Mouse (Mus musculus) lung, postnatal 0 days (tissue): ENCODE measurements around the gene Nlrp9a. TPM values are rescaled to one million over a fixed set of nuclear protein-coding genes. Genes with fewer than 3 reads are reported as not detected.
"Not testable (repeated sequence)": the region's sequence is repeated elsewhere in the genome, so short reads cannot be mapped to it uniquely, and the experiment has no call there.

Experiments
- ATAC-seq: fragments of 200-750 bp; cut with Nextera tagmentation; 2 replicates; pipeline ENCODE4 v1.8.0; 2017; ENCODE audit warnings: moderate library complexity
- DNase-seq: peaks from one replicate; pipeline ENCODE4 v3.0.0-alpha.2; 2016; ENCODE audit warnings: low spot score
- H3K27ac ChIP-seq: fragments of 300-500 bp; sonication (generic); 2 replicates; pipeline ENCODE4 v1.5.1; 2014; ENCODE audit warnings: antibody characterized with exemption, mild to moderate bottlenecking, low read length, mixed read lengths
- H3K27me3 ChIP-seq: fragments of 300-500 bp; sonication (generic); replicated peaks from 2 replicates; pipeline ENCODE4 v1.6.1; 2014; ENCODE audit warnings: low read length, mixed read lengths; ENCODE audit not compliant: insufficient read depth
- H3K36me3 ChIP-seq: fragments of 300-500 bp; sonication (generic); 2 replicates; pipeline ENCODE4 v1.6.1; 2014; ENCODE audit warnings: low read length, mixed read lengths; ENCODE audit not compliant: insufficient read depth
- H3K4me1 ChIP-seq: fragments of 300-500 bp; sonication (generic); 2 replicates; pipeline ENCODE4 v1.6.1; 2014; ENCODE audit warnings: antibody characterized with exemption, low read depth, low read length, mixed read lengths; ENCODE audit not compliant: insufficient read depth
- H3K4me2 ChIP-seq: fragments of 300-500 bp; sonication (generic); replicated peaks from 2 replicates; pipeline ENCODE4 v1.6.1; 2014; ENCODE audit warnings: low read depth, mild to moderate bottlenecking, low read length, moderate library complexity, mixed read lengths
- H3K4me3 ChIP-seq: fragments of 300-500 bp; sonication (generic); 2 replicates; pipeline ENCODE4 v1.5.1; 2014; ENCODE audit warnings: low read depth, low read length
- H3K9ac ChIP-seq: fragments of 300-500 bp; sonication (generic); replicated peaks from 2 replicates; pipeline ENCODE4 v1.6.1; 2014; ENCODE audit warnings: low read depth, mild to moderate bottlenecking
- H3K9me3 ChIP-seq: fragments of 300-500 bp; sonication (generic); 2 replicates; pipeline ENCODE4 v1.6.1; 2016; ENCODE audit warnings: low read length, mixed read lengths
- CTCF ChIP-seq: IDR thresholded peaks from 2 replicates; pipeline ENCODE4 v1.5.1; 2016; ENCODE audit warnings: antibody characterized with exemption, mild to moderate bottlenecking
- EP300 ChIP-seq: IDR thresholded peaks from 2 replicates; pipeline ENCODE4 v1.6.1; 2016; ENCODE audit warnings: antibody characterized with exemption, mild to moderate bottlenecking, control low read depth
- WGBS: fragments of 180-500 bp; shearing (Covaris S2); extraction: QIAGEN DNeasy Blood & Tissue Kit; methylation state at CpG from one replicate; pipeline ENCODE4 v1.1.7; 2014; 5-methylcytosine and 5-hydroxymethylcytosine counted together
- microRNA-seq: library from miRNA; unstranded; fragments of <30 nt; microRNA quantifications from one replicate; pipeline ENCODE4, GENCODE M21; 2016
- polyA plus RNA-seq: library from polyadenylated mRNA; unstranded; fragments of >200 nt; fragmentation: Nextera tagmentation; extraction: Ambion mirVana; gene quantifications from 2 replicates; pipeline ENCODE4 v1.2.1, GENCODE M21; 2015

Gene Nlrp9a
- polyA plus RNA-seq, result not detected in 2 replicates

- not testable (repeated sequence) for H3K4me3 ChIP-seq, H3K36me3 ChIP-seq, H3K9me3 ChIP-seq, H3K4me2 ChIP-seq, ATAC-seq, H3K27me3 ChIP-seq, H3K9ac ChIP-seq, DNase-seq, H3K27ac ChIP-seq, H3K4me1 ChIP-seq
- WGBS, result 57% methylated on average over 2 of the region's 2 CpGs
Measured at GRCm38 (mm10) chr7:26534723-26535122, at the start of gene Nlrp9a. Nlrp9a (plus strand) TSS chr7:26535023.

- not testable (repeated sequence) for H3K9ac ChIP-seq, H3K36me3 ChIP-seq, H3K4me3 ChIP-seq, H3K9me3 ChIP-seq, H3K4me1 ChIP-seq, H3K27me3 ChIP-seq, H3K4me2 ChIP-seq, DNase-seq, H3K27ac ChIP-seq, ATAC-seq
- WGBS, result 79% methylated on average over 18 of the region's 18 CpGs
Measured at GRCm38 (mm10) chr7:26489514-26489913, 45.3 kb upstream of the Nlrp9a start.

GRCm38 (mm10) chr7:26589077-26589476 is 54.3 kb downstream of the Nlrp9a start:
- Histone ChIP-seq H3K4me2 (no peak overlapping the region), H3K4me3 (no peak overlapping the region), H3K9me3 (no peaks in the 10 kb centered on the region), H3K9ac (no peak overlapping the region), H3K36me3 (no peaks in the 10 kb centered on the region), H3K27ac (no peak overlapping the region), H3K27me3 (no peaks in the 10 kb centered on the region), H3K4me1 (no peaks in the 10 kb centered on the region)
- DNase-seq, result no peak
- no peak for ATAC-seq
- TF ChIP-seq CTCF (no peak), EP300 (no peak)

GRCm38 (mm10) chr7:26589774-26590173 is 55.0 kb downstream of the Nlrp9a start:
- Histone ChIP-seq H3K27ac (no peak overlapping the region), H3K9ac (no peak overlapping the region), H3K36me3 (no peaks in the 10 kb centered on the region), H3K4me1 (no peaks in the 10 kb centered on the region), H3K4me3 (no peak overlapping the region), H3K27me3 (no peaks in the 10 kb centered on the region), H3K9me3 (no peaks in the 10 kb centered on the region), H3K4me2 (no peak overlapping the region)
- ATAC-seq (no peak), DNase-seq (no peak)
- 53% methylated on average over 1 of the region's 1 CpGs for WGBS
- TF ChIP-seq EP300 (no peak), CTCF (no peak)

GRCm38 (mm10) chr7:26618364-26618763 is 83.5 kb downstream of the Nlrp9a start, which contains the start of gene Vmn1r185:
Vmn1r185 (minus strand) TSS chr7:26618464.
- not testable (repeated sequence) for H3K36me3 ChIP-seq, DNase-seq, H3K4me3 ChIP-seq, H3K27me3 ChIP-seq, H3K4me2 ChIP-seq, H3K4me1 ChIP-seq, H3K9ac ChIP-seq, H3K27ac ChIP-seq, H3K9me3 ChIP-seq, ATAC-seq
- 64% methylated on average over 1 of the region's 1 CpGs for WGBS

Small RNAs within 50 kb of the gene (microRNA-seq; reads per million reads assigned to microRNA genes)
- not detected for gene Gm25947

Other genes starting within 250 kb of the Nlrp9a start
- not detected in 2 replicates for gene Cyp2a4, start 227.9 kb upstream of the Nlrp9a start, polyA plus RNA-seq
- gene Nlrp9c, start 131.3 kb upstream of the Nlrp9a start, polyA plus RNA-seq, result not detected in 2 replicates
- gene Nlrp4a, start 99.9 kb upstream of the Nlrp9a start, polyA plus RNA-seq, result not detected in 2 replicates
- not detected in 2 replicates for gene Vmn1r185, start 83.4 kb downstream of the Nlrp9a start, polyA plus RNA-seq
- not detected in 2 replicates for gene Cyp2b23, start 151.4 kb downstream of the Nlrp9a start, polyA plus RNA-seq
- gene Cyp2b19, start 222.1 kb downstream of the Nlrp9a start, polyA plus RNA-seq, result 0.06 and 0.12 TPM in 2 replicates